Mouse (Mus musculus) lung, postnatal 25 days (tissue): ENCODE measurements around the gene Fars2.
A peak's percentile ranks its signal among the peaks of the same experiment; 100 is the strongest.

ENCODE experiments used
- DNase-seq: peaks from one replicate; pipeline ENCODE4 v3.0.0; 2022; ENCODE audit warnings: low spot score

Gene Fars2

GRCm38 (mm10) chr13:36218347-36218746 is 101.1 kb downstream of the Fars2 start:
- no peak for DNase-seq

GRCm38 (mm10) chr13:36219506-36219905 is 102.3 kb downstream of the Fars2 start:
- peak; percentile 10 for DNase-seq

- DNase-seq = no peak
Observed at GRCm38 (mm10) chr13:36221897-36222296, 104.7 kb downstream of the Fars2 start.

GRCm38 (mm10) chr13:36222721-36223120 is 105.5 kb downstream of the Fars2 start:
- DNase-seq = no peak

GRCm38 (mm10) chr13:36224431-36224830 is 107.2 kb downstream of the Fars2 start:
- DNase-seq = no peak

- peak; percentile 46 for DNase-seq
Observed at GRCm38 (mm10) chr13:36242261-36242660, 125.0 kb downstream of the Fars2 start.

GRCm38 (mm10) chr13:36253936-36254335 is 136.7 kb downstream of the Fars2 start:
- DNase-seq = no peak

- DNase-seq = no peak
Observed at GRCm38 (mm10) chr13:36257213-36257612, 140.0 kb downstream of the Fars2 start.

GRCm38 (mm10) chr13:36259754-36260153 is 142.5 kb downstream of the Fars2 start:
- no peak for DNase-seq

- DNase-seq = no peak
Observed at GRCm38 (mm10) chr13:36261299-36261698, 144.1 kb downstream of the Fars2 start.

GRCm38 (mm10) chr13:36263240-36264095 is 146.3 kb downstream of the Fars2 start:
- DNase-seq = no peak

GRCm38 (mm10) chr13:36264391-36264790 is 147.2 kb downstream of the Fars2 start:
- DNase-seq = no peak

GRCm38 (mm10) chr13:36265342-36265744 is 148.1 kb downstream of the Fars2 start:
- no peak for DNase-seq

GRCm38 (mm10) chr13:36267399-36267798 is 150.2 kb downstream of the Fars2 start:
- no peak for DNase-seq

- no peak for DNase-seq
Observed at GRCm38 (mm10) chr13:36270867-36271266, 153.7 kb downstream of the Fars2 start.

GRCm38 (mm10) chr13:36273497-36273896 is 156.3 kb downstream of the Fars2 start:
- no peak for DNase-seq

- DNase-seq = no peak
Observed at GRCm38 (mm10) chr13:36276194-36276593, 159.0 kb downstream of the Fars2 start.

GRCm38 (mm10) chr13:36282018-36282417 is 164.8 kb downstream of the Fars2 start:
- DNase-seq = peak; percentile 76

- DNase-seq = no peak
Observed at GRCm38 (mm10) chr13:36282785-36283544, 165.8 kb downstream of the Fars2 start.

- no peak for DNase-seq
Observed at GRCm38 (mm10) chr13:36283545-36284067, 166.4 kb downstream of the Fars2 start.

GRCm38 (mm10) chr13:36284097-36284496 is 166.9 kb downstream of the Fars2 start:
- DNase-seq = no peak

- no peak for DNase-seq
Observed at GRCm38 (mm10) chr13:36285235-36285634, 168.0 kb downstream of the Fars2 start.

- no peak for DNase-seq
Observed at GRCm38 (mm10) chr13:36293511-36293910, 176.3 kb downstream of the Fars2 start.
